9 mouse cellular contexts compared by ENCODE assay signal in the genomic region with DNA sequence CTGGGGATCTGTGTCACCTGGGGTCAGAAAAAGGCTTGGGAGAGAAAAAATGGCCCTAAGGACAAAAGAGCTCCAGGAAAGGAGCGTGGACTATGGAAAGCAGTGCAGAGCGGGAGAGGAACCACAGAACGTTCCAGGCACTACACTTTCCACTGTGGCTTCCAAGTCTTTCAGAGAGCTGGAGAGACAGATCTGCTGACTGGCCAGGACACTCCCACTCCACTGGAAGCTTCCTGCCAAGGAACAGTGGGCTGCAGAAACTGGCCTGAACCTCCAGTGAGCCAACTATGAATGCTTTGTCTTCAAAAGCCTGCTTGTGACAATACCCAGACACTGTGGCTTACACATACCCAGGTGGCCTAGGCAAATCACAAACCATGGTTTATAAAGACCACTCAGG.
DNase-seq lines count a peak whose midpoint lies in the region; ATAC-seq lines count a peak whose summit lies in the region.
"Had no signal": no experiment of that assay in that cellular context is flagged by ENCODE, and none has a peak within 500 bp of the region (broad histone marks: within the 10 kb centered on the region; RNA-seq: fewer than 3 reads in every experiment).

No protein-coding gene starts in this region.

- H3K4me1 ChIP-seq in heart, embryonic 12.5 days (replicated peaks): peaks cover 12% of the 10 kb centered on the region
- no peaks in the 10 kb centered on the region for H3K4me1 ChIP-seq in stomach, embryonic 15.5 days
- H3K4me1 ChIP-seq in intestine, embryonic 16.5 days (ENCODE audit: control insufficient read depth, insufficient read depth, low read length): no peaks in the 10 kb centered on the region

- DNase-seq in layer of hippocampus, adult 11-12 months (ENCODE audit: low spot score): peak; percentile 54
- DNase-seq in layer of hippocampus, postnatal 25 days (ENCODE audit: extremely low spot score in 1 of 2, low spot score in 1 of 2): no peak
- peak; percentile 37 to 54 for DNase-seq in cerebellum, postnatal 10 days
- peak; percentile 55 to 62 for DNase-seq in left cerebral cortex, postnatal 10 days (ENCODE audit: extremely low spot score in 1 of 2, low spot score in 2 of 2)
- no peak for DNase-seq in embryo, embryonic 10 days (ENCODE audit: low spot score)

- H3K9me3 ChIP-seq in heart, embryonic 12.5 days (replicated peaks): no peaks in the 10 kb centered on the region
- no peaks in the 10 kb centered on the region for H3K9me3 ChIP-seq in stomach, embryonic 15.5 days
- no peaks in the 10 kb centered on the region for H3K9me3 ChIP-seq in intestine, embryonic 16.5 days (ENCODE audit: control insufficient read depth, low read length)

- H3K27me3 ChIP-seq in heart, embryonic 12.5 days (replicated peaks): no peaks in the 10 kb centered on the region
- no peaks in the 10 kb centered on the region for H3K27me3 ChIP-seq in stomach, embryonic 15.5 days (replicated peaks)
- no peaks in the 10 kb centered on the region for H3K27me3 ChIP-seq in intestine, embryonic 16.5 days (replicated peaks; ENCODE audit: control insufficient read depth, insufficient read depth, low read length)
- H3K27me3 ChIP-seq: Patski had no signal

- no peak overlapping the region for H3K4me3 ChIP-seq in heart, embryonic 12.5 days
- H3K4me3 ChIP-seq in stomach, embryonic 15.5 days (replicated peaks): no peak overlapping the region
- H3K4me3 ChIP-seq in intestine, embryonic 16.5 days (ENCODE audit: low read length): no peak overlapping the region

- intact Hi-C loops in left cerebral cortex, postnatal 10 days (cut with DNase I): no loop called here

- H3K27ac ChIP-seq in heart, embryonic 12.5 days (ENCODE audit: poor library complexity, severe bottlenecking): peak overlapping the region; percentile 45; the same call in 1 of the 2 replicates
- 0 out of 2 replicates have a peak overlapping the region, but pooled peaks have one; percentile 14 for H3K27ac ChIP-seq in stomach, embryonic 15.5 days
- no peak overlapping the region for H3K27ac ChIP-seq in intestine, embryonic 16.5 days (ENCODE audit: low read length)

- ATAC-seq in heart, embryonic 12.5 days (ENCODE audit: insufficient number of reproducible peaks, low FRiP score): peak; percentile 82; the same call in 1 of the 2 replicates
- no peak for ATAC-seq in stomach, embryonic 15.5 days (ENCODE audit: insufficient read depth, low FRiP score, low read depth)
- ATAC-seq in intestine, embryonic 16.5 days: no peak
- ATAC-seq: Patski had no signal

- peaks cover 6% of the 10 kb centered on the region for H3K36me3 ChIP-seq in heart, embryonic 12.5 days
- H3K36me3 ChIP-seq in stomach, embryonic 15.5 days: 0 out of 2 replicates have a peak, but pooled peaks cover 3% of the 10 kb centered on the region
- H3K36me3 ChIP-seq in intestine, embryonic 16.5 days (ENCODE audit: control insufficient read depth, insufficient read depth, low read length): no peaks in the 10 kb centered on the region

- WGBS in heart, embryonic 12.5 days: 63% methylated on average over 3 of the region's 3 CpGs
- WGBS in stomach, embryonic 15.5 days: 66% methylated on average over 3 of the region's 3 CpGs
- 56% methylated on average over 3 of the region's 3 CpGs for WGBS in intestine, embryonic 16.5 days

- H3K4me2 ChIP-seq in heart, embryonic 12.5 days: no peak overlapping the region
- H3K4me2 ChIP-seq in stomach, embryonic 15.5 days: no peak overlapping the region
- H3K4me2 ChIP-seq in intestine, embryonic 16.5 days (ENCODE audit: low read depth, low read length): no peak overlapping the region

- H3K9ac ChIP-seq in heart, embryonic 12.5 days: no peak overlapping the region
- no peak overlapping the region for H3K9ac ChIP-seq in stomach, embryonic 15.5 days
- no peak overlapping the region for H3K9ac ChIP-seq in intestine, embryonic 16.5 days (ENCODE audit: low read depth, low read length)

Comparison
In these comparisons a context has a peak if more than half of its experiments do, and no peak if none do; other contexts are left out.
1. DNase-seq: peak in layer of hippocampus, adult 11-12 months (single experiment), cerebellum, postnatal 10 days (2 of 2) and left cerebral cortex, postnatal 10 days (2 of 2); none in layer of hippocampus, postnatal 25 days (0 of 2) and embryo, embryonic 10 days (single experiment).